Mouse (Mus musculus): ENCODE measurements around the gene E130309D02Rik. TPM values are rescaled to one million over a fixed set of nuclear protein-coding genes. Genes with fewer than 3 reads are reported as not detected.

Gene E130309D02Rik
- polyA plus RNA-seq (2015; fragmentation: Nextera tagmentation; extraction: Ambion mirVana) = 14.7 and 14.9 TPM in 2 replicates

DNA sequence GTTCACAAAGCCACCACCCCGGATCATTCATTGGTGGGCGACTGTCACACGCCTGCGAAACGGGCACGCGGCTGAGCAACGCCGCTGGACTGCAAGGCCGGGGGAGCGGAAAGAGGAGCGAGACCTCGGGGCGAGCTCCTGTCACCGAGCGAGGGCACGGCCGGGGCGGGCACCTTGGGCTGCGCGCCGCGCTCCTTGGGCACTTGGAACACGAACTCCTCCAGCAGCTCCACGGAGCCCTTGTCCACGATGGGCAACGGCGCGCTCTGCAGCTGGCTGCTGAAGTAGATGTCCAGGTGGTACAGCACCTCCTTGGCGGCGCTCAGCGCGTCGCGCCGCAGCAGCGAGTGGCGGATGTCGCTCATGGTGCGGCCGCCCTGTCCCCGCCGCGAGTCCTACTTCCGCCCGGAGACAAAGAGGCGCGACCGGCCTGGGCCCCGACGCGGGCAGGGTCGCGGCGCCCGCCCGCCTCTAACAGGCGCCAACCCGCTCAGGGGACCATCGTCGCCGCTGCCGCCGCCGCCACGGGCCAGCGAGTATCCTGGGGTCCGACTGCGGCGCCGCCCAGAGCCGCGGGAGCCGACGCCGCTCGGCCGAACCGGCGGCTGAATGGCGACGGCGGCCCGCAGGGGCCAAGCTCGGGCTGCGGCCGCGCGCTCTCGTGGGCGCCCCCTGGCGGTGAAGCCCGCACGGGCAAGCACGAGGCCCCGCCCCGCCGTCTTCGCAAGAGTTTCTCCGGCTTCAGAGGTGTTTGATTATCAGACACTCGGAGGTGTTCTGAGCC, at the start of gene E130309D02Rik:
TSS of gene E130309D02Rik (minus strand) at position 631 of the 784 bp plus-strand sequence.
- peaks cover 60% of the 10 kb centered on the region for H3K36me3 ChIP-seq (ENCODE audit: control insufficient read depth, insufficient read depth)
- peak within 1 kb of the TSS; percentile 83 for H3K4me3 ChIP-seq (ENCODE audit: low read depth, low read length)
- 0% methylated on average over 101 of the region's 101 CpGs for WGBS
- TF ChIP-seq CTCF (IDR thresholded peaks at IDR 0.05; ENCODE audit: low read depth) = peak; percentile 87
- H3K27ac ChIP-seq (ENCODE audit: low read depth, low read length) = peak within 1 kb of the TSS; percentile 87
- no peaks in the 10 kb centered on the region for H3K27me3 ChIP-seq (replicated peaks; ENCODE audit: control insufficient read depth, insufficient read depth, low read length)
- H3K4me1 ChIP-seq (replicated peaks; ENCODE audit: control insufficient read depth, insufficient read depth, low read length) = no peaks in the 10 kb centered on the region
- peak; percentile 84 for ATAC-seq
- H3K4me2 ChIP-seq (replicated peaks; ENCODE audit: low read depth) = peak within 1 kb of the TSS; percentile 94
- no peaks in the 10 kb centered on the region for H3K9me3 ChIP-seq (ENCODE audit: control insufficient read depth)
- H3K9ac ChIP-seq (ENCODE audit: low read depth, low read length) = peak within 1 kb of the TSS; percentile 95

DNA sequence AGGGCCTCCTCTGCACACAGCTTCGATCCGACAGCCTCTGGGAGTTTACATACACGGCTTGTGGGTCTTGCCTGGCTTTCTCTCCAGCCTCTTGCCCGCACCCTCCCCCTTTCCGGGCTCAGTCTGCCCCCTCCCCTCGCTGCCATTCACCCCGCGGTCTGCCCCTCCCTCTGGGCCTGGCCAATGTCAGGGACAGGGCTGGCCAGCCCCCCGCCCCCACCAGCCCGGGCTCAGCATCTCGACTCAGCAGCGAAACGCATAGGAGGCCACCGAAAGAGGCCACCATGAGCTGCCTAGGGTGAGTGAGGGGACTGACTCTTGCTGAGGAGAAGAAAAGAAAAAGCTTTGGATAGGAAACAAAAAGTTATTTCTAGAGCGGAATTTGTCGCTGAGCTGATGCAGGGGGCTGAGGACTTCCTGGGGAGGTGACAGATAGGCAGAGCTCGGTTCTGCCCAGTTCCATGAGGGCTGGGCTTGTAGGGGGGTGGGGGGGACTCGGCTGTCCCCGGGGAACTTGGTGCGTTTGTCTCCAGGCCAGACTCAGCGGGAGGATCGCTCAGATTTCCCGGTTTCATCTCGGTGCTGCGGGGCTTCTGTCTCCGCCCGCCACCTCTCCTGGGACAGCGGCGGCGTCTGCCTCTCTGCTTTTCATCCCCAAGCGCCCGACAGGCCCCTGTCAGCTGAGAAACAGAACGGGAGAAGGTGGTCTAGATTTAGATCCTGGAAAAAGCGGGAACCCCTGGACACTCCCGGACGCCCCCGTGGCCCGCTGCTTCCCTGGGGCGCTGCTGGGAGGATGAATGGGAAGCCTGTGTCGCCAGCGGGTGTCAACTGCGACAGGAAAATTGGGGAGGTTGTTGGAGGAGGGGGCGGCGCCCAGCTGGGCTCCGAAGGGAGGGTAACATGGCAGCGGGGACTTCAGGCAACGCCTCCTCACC, 48.8 kb upstream of the E130309D02Rik start:
- Histone ChIP-seq H3K4me1 (replicated peaks; ENCODE audit: control insufficient read depth, insufficient read depth, low read length) (no peaks in the 10 kb centered on the region), H3K27ac (ENCODE audit: low read depth, low read length) (no peak overlapping the region), H3K36me3 (ENCODE audit: control insufficient read depth, insufficient read depth) (no peaks in the 10 kb centered on the region), H3K9me3 (ENCODE audit: control insufficient read depth) (no peaks in the 10 kb centered on the region), H3K27me3 (replicated peaks; ENCODE audit: control insufficient read depth, insufficient read depth, low read length) (peaks cover 44% of the 10 kb centered on the region), H3K9ac (ENCODE audit: low read depth, low read length) (0 out of 2 replicates have a peak overlapping the region, but pooled peaks have one; percentile 1), H3K4me2 (replicated peaks; ENCODE audit: low read depth) (peak overlapping the region; percentile 61), H3K4me3 (ENCODE audit: low read depth, low read length) (peak overlapping the region; percentile 35)
- TF ChIP-seq CTCF (IDR thresholded peaks at IDR 0.05; ENCODE audit: low read depth) = no peak
- WGBS = 1% methylated on average over 47 of the region's 47 CpGs
- ATAC-seq = peak; percentile 28; the same call in 1 of the 2 replicates

DNA sequence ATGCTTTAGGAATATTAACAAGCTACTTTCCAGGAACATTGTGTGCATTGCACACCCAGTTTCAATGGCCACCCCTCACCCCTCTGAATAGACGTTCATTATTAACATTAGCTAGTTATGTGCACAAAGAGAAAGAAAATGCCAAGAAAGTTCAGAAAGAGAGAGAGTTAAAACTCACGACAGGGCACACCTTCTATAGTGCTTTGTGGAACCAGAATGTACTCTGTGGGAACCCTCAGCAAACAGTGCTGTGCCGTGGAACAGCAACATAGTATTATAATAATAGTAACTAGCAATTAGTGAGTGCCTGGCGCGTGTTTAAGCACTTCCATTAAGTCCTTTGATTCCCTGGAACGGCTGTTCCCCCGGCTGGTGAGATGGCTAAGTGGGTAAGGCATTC, 46.3 kb upstream of the E130309D02Rik start:
- Histone ChIP-seq H3K4me2 (replicated peaks; ENCODE audit: low read depth) (no peak overlapping the region), H3K4me1 (replicated peaks; ENCODE audit: control insufficient read depth, insufficient read depth, low read length) (no peaks in the 10 kb centered on the region), H3K36me3 (ENCODE audit: control insufficient read depth, insufficient read depth) (no peaks in the 10 kb centered on the region), H3K9me3 (ENCODE audit: control insufficient read depth) (no peaks in the 10 kb centered on the region), H3K27ac (ENCODE audit: low read depth, low read length) (no peak overlapping the region), H3K9ac (ENCODE audit: low read depth, low read length) (no peak overlapping the region), H3K27me3 (replicated peaks; ENCODE audit: control insufficient read depth, insufficient read depth, low read length) (peaks cover 51% of the 10 kb centered on the region), H3K4me3 (ENCODE audit: low read depth, low read length) (no peak overlapping the region)
- no peak for TF ChIP-seq CTCF (IDR thresholded peaks at IDR 0.05; ENCODE audit: low read depth)
- 61% methylated on average over 7 of the region's 7 CpGs for WGBS
- ATAC-seq = no peak

DNA sequence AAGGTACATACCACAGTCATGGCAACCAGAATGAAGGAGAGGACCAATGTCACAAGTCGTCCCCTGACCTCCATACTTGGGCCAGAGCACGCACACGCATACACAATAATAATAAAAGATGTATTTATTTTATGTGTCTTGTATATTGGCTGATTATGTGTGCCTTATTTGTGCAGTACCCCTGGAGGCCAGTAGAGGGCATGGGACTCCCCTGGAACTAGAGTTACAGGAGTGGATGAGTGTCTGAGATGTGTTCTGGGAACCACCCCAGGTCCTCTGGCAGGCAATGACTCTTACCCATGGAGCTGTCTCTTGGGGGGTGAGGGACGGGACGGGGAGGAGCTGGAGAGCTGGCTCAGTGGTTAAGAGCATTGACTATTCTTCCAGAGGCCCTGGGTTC, 44.8 kb upstream of the E130309D02Rik start:
- no peaks in the 10 kb centered on the region for H3K4me1 ChIP-seq (replicated peaks; ENCODE audit: control insufficient read depth, insufficient read depth, low read length)
- peak; percentile 65 for TF ChIP-seq CTCF (IDR thresholded peaks at IDR 0.05; ENCODE audit: low read depth)
- no peak overlapping the region for H3K4me2 ChIP-seq (replicated peaks; ENCODE audit: low read depth)
- H3K27ac ChIP-seq (ENCODE audit: low read depth, low read length) = no peak overlapping the region
- no peaks in the 10 kb centered on the region for H3K36me3 ChIP-seq (ENCODE audit: control insufficient read depth, insufficient read depth)
- WGBS = 67% methylated on average over 5 of the region's 5 CpGs
- no peaks in the 10 kb centered on the region for H3K9me3 ChIP-seq (ENCODE audit: control insufficient read depth)
- no peak overlapping the region for H3K9ac ChIP-seq (ENCODE audit: low read depth, low read length)
- H3K4me3 ChIP-seq (ENCODE audit: low read depth, low read length) = no peak overlapping the region
- ATAC-seq = no peak
- H3K27me3 ChIP-seq (replicated peaks; ENCODE audit: control insufficient read depth, insufficient read depth, low read length) = peaks cover 48% of the 10 kb centered on the region

DNA sequence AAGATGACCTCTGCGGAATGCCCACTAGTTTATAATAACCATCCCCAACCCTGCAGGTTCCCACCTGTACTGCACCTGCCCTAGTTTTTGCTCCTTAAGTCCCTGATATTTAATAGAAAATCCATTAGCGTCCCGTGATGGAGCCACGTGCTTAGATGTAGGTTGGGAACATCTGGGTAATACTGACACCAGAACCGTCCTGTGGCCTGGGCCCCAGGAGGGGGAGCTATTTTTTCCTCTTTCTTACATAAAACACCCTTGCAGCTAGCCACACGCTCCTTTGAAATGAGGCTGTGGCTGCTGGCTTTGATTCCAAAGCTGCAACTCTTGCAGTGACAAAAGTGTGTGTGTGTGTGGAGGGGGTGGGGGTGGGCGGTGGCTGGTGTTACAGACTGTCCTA, 44.1 kb upstream of the E130309D02Rik start:
- H3K4me1 ChIP-seq (replicated peaks; ENCODE audit: control insufficient read depth, insufficient read depth, low read length) = no peaks in the 10 kb centered on the region
- H3K27ac ChIP-seq (ENCODE audit: low read depth, low read length) = no peak overlapping the region
- no peak overlapping the region for H3K4me2 ChIP-seq (replicated peaks; ENCODE audit: low read depth)
- no peak overlapping the region for H3K9ac ChIP-seq (ENCODE audit: low read depth, low read length)
- H3K36me3 ChIP-seq (ENCODE audit: control insufficient read depth, insufficient read depth) = no peaks in the 10 kb centered on the region
- WGBS = 36% methylated on average over 7 of the region's 7 CpGs
- TF ChIP-seq CTCF (IDR thresholded peaks at IDR 0.05; ENCODE audit: low read depth) = no peak
- no peak overlapping the region for H3K4me3 ChIP-seq (ENCODE audit: low read depth, low read length)
- no peak for ATAC-seq
- H3K27me3 ChIP-seq (replicated peaks; ENCODE audit: control insufficient read depth, insufficient read depth, low read length) = peaks cover 42% of the 10 kb centered on the region
- H3K9me3 ChIP-seq (ENCODE audit: control insufficient read depth) = no peaks in the 10 kb centered on the region

DNA sequence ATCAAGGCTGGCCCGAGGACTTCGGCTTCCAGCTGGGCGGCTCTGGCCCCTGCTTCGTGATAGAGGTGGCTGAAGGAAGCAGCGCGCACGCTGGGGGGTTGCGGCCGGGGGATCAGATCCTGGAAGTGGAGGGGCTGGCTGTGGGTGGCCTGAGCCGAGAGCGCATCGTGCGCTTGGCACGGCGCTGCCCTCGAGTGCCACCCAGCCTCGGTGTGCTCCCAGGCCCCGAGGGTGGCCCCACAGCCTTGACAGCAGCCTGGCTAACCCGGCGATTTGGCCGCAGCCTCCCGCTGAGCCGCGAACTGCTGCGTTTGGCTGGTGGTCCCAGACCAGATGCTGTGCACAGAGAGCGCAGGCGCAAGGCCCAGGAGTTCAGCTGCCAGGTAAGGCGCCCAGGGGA, 42.4 kb upstream of the E130309D02Rik start:
- Histone ChIP-seq H3K36me3 (ENCODE audit: control insufficient read depth, insufficient read depth) (no peaks in the 10 kb centered on the region), H3K27ac (ENCODE audit: low read depth, low read length) (no peak overlapping the region), H3K9ac (ENCODE audit: low read depth, low read length) (no peak overlapping the region), H3K4me3 (ENCODE audit: low read depth, low read length) (peak overlapping the region; percentile 12; the same call in 1 of the 2 replicates), H3K4me1 (replicated peaks; ENCODE audit: control insufficient read depth, insufficient read depth, low read length) (no peaks in the 10 kb centered on the region), H3K9me3 (ENCODE audit: control insufficient read depth) (no peaks in the 10 kb centered on the region), H3K27me3 (replicated peaks; ENCODE audit: control insufficient read depth, insufficient read depth, low read length) (peaks cover 30% of the 10 kb centered on the region), H3K4me2 (replicated peaks; ENCODE audit: low read depth) (no peak overlapping the region)
- WGBS = 7% methylated on average over 28 of the region's 28 CpGs
- ATAC-seq = no peak
- no peak for TF ChIP-seq CTCF (IDR thresholded peaks at IDR 0.05; ENCODE audit: low read depth)
